Mouse (Mus musculus) frontal cortex, adult (tissue): ENCODE data around the gene Cyfip2.

Source experiments
- ATAC-seq: cut with Nextera tagmentation; 2 replicates; pipeline ENCODE4 v1.9.2; 2017; ENCODE audit warnings: mild to moderate bottlenecking, moderate library complexity, mixed read lengths; ENCODE audit not compliant: low TSS enrichment

The Cyfip2 gene

GRCm38 (mm10) chr11:46308271-46308974, 4.2 kb downstream of the Cyfip2 start:
- no peak for ATAC-seq

GRCm38 (mm10) chr11:46307768-46308167, 4.9 kb downstream of the Cyfip2 start:
- ATAC-seq, result no peak

- peak; percentile 21; the same call in 1 of the 2 replicates for ATAC-seq
These were observed 5.9 kb downstream of the Cyfip2 start for GRCm38 (mm10) chr11:46306776-46307175.

- ATAC-seq, result no peak
These were observed 6.7 kb downstream of the Cyfip2 start for GRCm38 (mm10) chr11:46305881-46306520.

GRCm38 (mm10) chr11:46304864-46305710, 7.6 kb downstream of the Cyfip2 start:
- ATAC-seq, result no peak

GRCm38 (mm10) chr11:46304093-46304492, 8.6 kb downstream of the Cyfip2 start:
- ATAC-seq, result no peak

GRCm38 (mm10) chr11:46302471-46302870, 10.2 kb downstream of the Cyfip2 start:
- ATAC-seq, result no peak

- peak; percentile 64 for ATAC-seq
These were observed 10.9 kb downstream of the Cyfip2 start for GRCm38 (mm10) chr11:46301579-46302248.

GRCm38 (mm10) chr11:46299901-46300300, 12.8 kb downstream of the Cyfip2 start:
- ATAC-seq, result no peak

- peak; percentile 60 for ATAC-seq
These were observed 13.5 kb downstream of the Cyfip2 start for GRCm38 (mm10) chr11:46298889-46299785.

- ATAC-seq, result no peak
These were observed 18.3 kb downstream of the Cyfip2 start for GRCm38 (mm10) chr11:46294390-46294789.

GRCm38 (mm10) chr11:46293491-46293890, 19.2 kb downstream of the Cyfip2 start:
- no peak for ATAC-seq

GRCm38 (mm10) chr11:46290988-46291405, 21.7 kb downstream of the Cyfip2 start:
- ATAC-seq, result no peak

GRCm38 (mm10) chr11:46289561-46289960, 23.1 kb downstream of the Cyfip2 start:
- no peak for ATAC-seq

- no peak for ATAC-seq
These were observed 23.6 kb downstream of the Cyfip2 start for GRCm38 (mm10) chr11:46289022-46289421.

- no peak for ATAC-seq
These were observed 24.6 kb downstream of the Cyfip2 start for GRCm38 (mm10) chr11:46288091-46288490.

GRCm38 (mm10) chr11:46286803-46287202, 25.9 kb downstream of the Cyfip2 start:
- ATAC-seq, result no peak

GRCm38 (mm10) chr11:46283800-46284199, 28.9 kb downstream of the Cyfip2 start:
- ATAC-seq, result 0 out of 2 replicates have a peak, but pooled peaks have one; percentile 10

GRCm38 (mm10) chr11:46282612-46283011, 30.0 kb downstream of the Cyfip2 start:
- peak; percentile 38 for ATAC-seq

GRCm38 (mm10) chr11:46278709-46279108, 34.0 kb downstream of the Cyfip2 start:
- no peak for ATAC-seq

- no peak for ATAC-seq
These were observed 34.5 kb downstream of the Cyfip2 start for GRCm38 (mm10) chr11:46278140-46278539.
